Comparison of ENCODE assay signal across 14 mouse cellular contexts in the genomic region with DNA sequence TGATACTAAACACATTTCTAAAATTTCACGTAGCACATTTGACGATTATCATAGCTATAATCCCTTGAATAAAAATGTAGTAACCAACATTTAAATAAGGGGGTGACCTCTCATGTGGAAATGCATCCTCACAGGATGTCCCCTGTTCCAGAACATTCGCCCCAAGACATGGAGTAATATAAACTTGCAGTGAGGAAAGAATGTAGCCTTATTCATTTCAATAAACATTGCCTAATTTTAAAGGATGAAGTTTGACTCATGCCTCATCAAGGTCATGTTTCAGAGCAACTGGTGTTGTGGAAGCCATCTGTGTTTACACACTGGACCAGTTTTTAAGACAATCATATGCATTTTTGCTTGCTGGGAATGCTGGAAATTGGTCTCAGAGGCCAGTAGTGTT.
"Had no signal": no experiment of that assay in that cellular context is flagged by ENCODE, and none has a peak within 500 bp of the region (broad histone marks: within the 10 kb centered on the region; RNA-seq: fewer than 3 reads in every experiment).

No protein-coding gene starts in this region.

- H3K4me1 ChIP-seq: limb, embryonic 15.5 days; liver, embryonic 15.5 days; megakaryocyte, embryonic 14.5 days; midbrain, embryonic 15.5 days; neural tube, embryonic 13.5 days had no signal

- H3K4me2 ChIP-seq: limb, embryonic 15.5 days; liver, embryonic 15.5 days; midbrain, embryonic 11.5 days; midbrain, embryonic 15.5 days; neural tube, embryonic 13.5 days had no signal

- H3K9ac ChIP-seq: limb, embryonic 15.5 days; liver, embryonic 15.5 days; midbrain, embryonic 15.5 days; neural tube, embryonic 13.5 days had no signal

- H3K4me3 ChIP-seq: limb, embryonic 15.5 days; liver, embryonic 15.5 days; midbrain, embryonic 15.5 days; neural tube, embryonic 13.5 days had no signal

- H3K36me3 ChIP-seq: limb, embryonic 15.5 days; liver, embryonic 15.5 days; midbrain, embryonic 15.5 days; neural tube, embryonic 13.5 days had no signal

- DNase-seq: kidney, adult 11 months; kidney, adult 9 months; kidney, postnatal 36 days; layer of hippocampus, adult 9-11 months; layer of hippocampus, postnatal 36 days; retina, postnatal 1 day; thymus, postnatal 36 days had no signal

- H3K27me3 ChIP-seq: limb, embryonic 15.5 days; liver, embryonic 15.5 days; megakaryocyte, embryonic 14.5 days; midbrain, embryonic 15.5 days; neural tube, embryonic 13.5 days had no signal

- ATAC-seq: midbrain, embryonic 15.5 days had no signal

- H3K27ac ChIP-seq: kidney, postnatal 0 days; limb, embryonic 15.5 days; liver, embryonic 15.5 days; midbrain, embryonic 15.5 days; neural tube, embryonic 13.5 days had no signal

- H3K9me3 ChIP-seq: limb, embryonic 15.5 days; liver, embryonic 15.5 days; midbrain, embryonic 15.5 days; neural tube, embryonic 13.5 days had no signal
